Comparison of ENCODE assay signal across 10 mouse cellular contexts in genomic region chr2:128217784-128218467, GRCm38 (mm10).
DNase-seq lines count a peak whose midpoint lies in the region; ATAC-seq and TF ChIP-seq lines count a peak whose summit lies in the region.
"Had no signal": no experiment of that assay in that cellular context is flagged by ENCODE, and none has a peak within 500 bp of the region (broad histone marks: within the 10 kb centered on the region; RNA-seq: fewer than 3 reads in every experiment).

No protein-coding gene starts in this region.

- H3K27me3 ChIP-seq in C2C12 (ENCODE audit: control insufficient read depth, insufficient read depth, insufficient read length): no peaks in the 10 kb centered on the region
- no peaks in the 10 kb centered on the region for H3K27me3 ChIP-seq in embryonic facial prominence, embryonic 15.5 days
- H3K27me3 ChIP-seq in liver, embryonic 12.5 days (replicated peaks): no peaks in the 10 kb centered on the region
- no peaks in the 10 kb centered on the region for H3K27me3 ChIP-seq in midbrain, postnatal 0 days (ENCODE audit: insufficient read depth, low read length)
- H3K27me3 ChIP-seq: heart, embryonic 13.5 days; midbrain, embryonic 12.5 days had no signal

- H3ac ChIP-seq in C2C12 (ENCODE audit: control insufficient read depth, insufficient read length, low read depth): no peak overlapping the region

- no peak overlapping the region for H3K4me2 ChIP-seq in embryonic facial prominence, embryonic 15.5 days (replicated peaks)
- H3K4me2 ChIP-seq in liver, embryonic 12.5 days: no peak overlapping the region
- H3K4me2 ChIP-seq in midbrain, postnatal 0 days (ENCODE audit: low read depth, low read length, poor library complexity, severe bottlenecking): no peak overlapping the region
- H3K4me2 ChIP-seq: heart, embryonic 13.5 days; midbrain, embryonic 12.5 days had no signal

- H3K4me3 ChIP-seq in C2C12 (ENCODE audit: insufficient read depth, poor library complexity, severe bottlenecking): no peak overlapping the region
- H3K4me3 ChIP-seq in embryonic facial prominence, embryonic 15.5 days (replicated peaks): no peak overlapping the region
- H3K4me3 ChIP-seq in lung, adult 2 months (replicated peaks; ENCODE audit: extremely low read depth, low read depth, low read length): no peak overlapping the region
- no peak overlapping the region for H3K4me3 ChIP-seq in liver, embryonic 12.5 days
- H3K4me3 ChIP-seq in midbrain, postnatal 0 days (ENCODE audit: low read depth, low read length): no peak overlapping the region
- H3K4me3 ChIP-seq: heart, embryonic 13.5 days; midbrain, embryonic 12.5 days had no signal

- H3K4me1 ChIP-seq in embryonic facial prominence, embryonic 15.5 days: peaks cover 5% of the 10 kb centered on the region; the same call in 1 of the 2 replicates
- peaks cover 2% of the 10 kb centered on the region; the same call in 1 of the 2 replicates for H3K4me1 ChIP-seq in lung, adult 2 months (ENCODE audit: control insufficient read depth, insufficient read depth, low read length)
- 0 out of 2 replicates have a peak, but pooled peaks cover 2% of the 10 kb centered on the region for H3K4me1 ChIP-seq in liver, embryonic 12.5 days
- no peaks in the 10 kb centered on the region for H3K4me1 ChIP-seq in midbrain, postnatal 0 days (ENCODE audit: insufficient read depth, low read length)
- H3K4me1 ChIP-seq: midbrain, embryonic 12.5 days had no signal

- ATAC-seq in embryonic facial prominence, embryonic 15.5 days (ENCODE audit: insufficient number of reproducible peaks, low FRiP score, low TSS enrichment, low read depth): peak; percentile 78; the same call in 1 of the 2 replicates
- no peak for ATAC-seq in liver, embryonic 12.5 days
- ATAC-seq in midbrain, postnatal 0 days (ENCODE audit: low FRiP score): no peak
- no peak for ATAC-seq in CD4-positive, CD25-positive, alpha-beta regulatory T cell, adult 4 months

- H3K27ac ChIP-seq in embryonic facial prominence, embryonic 15.5 days (replicated peaks): no peak overlapping the region
- no peak overlapping the region; the same call in 1 of the 2 replicates for H3K27ac ChIP-seq in liver, embryonic 12.5 days
- H3K27ac ChIP-seq in midbrain, postnatal 0 days (ENCODE audit: low read depth, low read length): no peak overlapping the region
- H3K27ac ChIP-seq: heart, embryonic 13.5 days; midbrain, embryonic 12.5 days had no signal

- no peaks in the 10 kb centered on the region for H3K79me3 ChIP-seq in C2C12 (ENCODE audit: low read depth)

- no peaks in the 10 kb centered on the region for H3K36me3 ChIP-seq in C2C12 (ENCODE audit: control insufficient read depth, insufficient read depth)
- H3K36me3 ChIP-seq in embryonic facial prominence, embryonic 15.5 days: no peaks in the 10 kb centered on the region
- no peaks in the 10 kb centered on the region for H3K36me3 ChIP-seq in liver, embryonic 12.5 days
- no peaks in the 10 kb centered on the region for H3K36me3 ChIP-seq in midbrain, postnatal 0 days (ENCODE audit: insufficient read depth, low read length)
- H3K36me3 ChIP-seq: heart, embryonic 13.5 days; midbrain, embryonic 12.5 days had no signal

- DNase-seq in MN1 (ENCODE audit: low spot score): peak; percentile 60
- DNase-seq in lung, adult 2 months: peak; percentile 28
- no peak for DNase-seq in midbrain, postnatal 0 days (ENCODE audit: low spot score)
- DNase-seq: layer of hippocampus, adult 9-11 months had no signal

- H3K9me3 ChIP-seq in embryonic facial prominence, embryonic 15.5 days (replicated peaks): no peaks in the 10 kb centered on the region
- no peaks in the 10 kb centered on the region for H3K9me3 ChIP-seq in liver, embryonic 12.5 days (replicated peaks)
- H3K9me3 ChIP-seq in midbrain, postnatal 0 days (ENCODE audit: low read length): no peaks in the 10 kb centered on the region
- H3K9me3 ChIP-seq: midbrain, embryonic 12.5 days had no signal

- WGBS in embryonic facial prominence, embryonic 15.5 days: 24% methylated on average over 7 of the region's 7 CpGs
- WGBS in lung, adult 2 months: 71% methylated on average over 7 of the region's 7 CpGs
- 59% methylated on average over 7 of the region's 7 CpGs for WGBS in liver, embryonic 12.5 days (ENCODE audit: insufficient replicate concordance)
- WGBS in midbrain, postnatal 0 days: 66% methylated on average over 7 of the region's 7 CpGs

- H3K9ac ChIP-seq in embryonic facial prominence, embryonic 15.5 days: no peak overlapping the region
- no peak overlapping the region for H3K9ac ChIP-seq in liver, embryonic 12.5 days
- no peak overlapping the region for H3K9ac ChIP-seq in midbrain, postnatal 0 days (replicated peaks; ENCODE audit: low read length, poor library complexity, severe bottlenecking)
- H3K9ac ChIP-seq: heart, embryonic 13.5 days; midbrain, embryonic 12.5 days had no signal

- no peaks in the 10 kb centered on the region for H3K79me2 ChIP-seq in C2C12 (ENCODE audit: control insufficient read depth, insufficient read depth)

- TF ChIP-seq CTCF in C2C12 (IDR thresholded peaks at IDR 0.05; ENCODE audit: control insufficient read depth, insufficient read depth, insufficient read length): no peak
- TF ChIP-seq CTCF in lung, adult 2 months (IDR thresholded peaks at IDR 0.05; ENCODE audit: insufficient read depth, low read length): no peak
- TF ChIP-seq CTCF in midbrain, postnatal 0 days (IDR thresholded peaks at IDR 0.05): no peak

- no peak for TF ChIP-seq POLR2A in lung, adult 2 months (IDR thresholded peaks at IDR 0.05; ENCODE audit: borderline replicate concordance, extremely low read depth, low read depth, low read length)

TF ChIP-seq in C2C12, 6 proteins besides CTCF, POLR2A, EP300 and RAD21:
- TF ChIP-seq USF1 (IDR thresholded peaks at IDR 0.05; ENCODE audit: low read depth) (no peak), CEBPB (IDR thresholded peaks at IDR 0.05; ENCODE audit: low read depth) (peak; percentile 68), MYOD1 (IDR thresholded peaks at IDR 0.05; ENCODE audit: control insufficient read depth, insufficient read length, low read depth) (no peak)
TF ChIP-seq in C2C12: peak in this region for 1.
